Comparison of ENCODE assay signal across 9 mouse cellular contexts in genomic region chr7:27356248-27356647, GRCm38 (mm10). TPM values are rescaled to one million over a fixed set of nuclear protein-coding genes. Genes with fewer than 3 reads are reported as not detected.
DNase-seq lines count a peak whose midpoint lies in the region; ATAC-seq lines count a peak whose summit lies in the region.
"Had no signal": no experiment of that assay in that cellular context is flagged by ENCODE, and none has a peak within 500 bp of the region (broad histone marks: within the 10 kb centered on the region; RNA-seq: fewer than 3 reads in every experiment).

No protein-coding gene starts in this region.

- H3K4me3 ChIP-seq in megakaryocyte, embryonic 14.5 days (replicated peaks): peak overlapping the region; percentile 98
- peak overlapping the region; percentile 78 for H3K4me3 ChIP-seq in heart, embryonic 13.5 days
- peak overlapping the region; percentile 77 for H3K4me3 ChIP-seq in kidney, embryonic 16.5 days (ENCODE audit: low read length)

- peak overlapping the region; percentile 80 for H3K9ac ChIP-seq in heart, embryonic 13.5 days
- H3K9ac ChIP-seq in kidney, embryonic 16.5 days (replicated peaks; ENCODE audit: low read length): peak overlapping the region; percentile 67

- ATAC-seq in megakaryocyte, adult 5-6 weeks (ENCODE audit: poor library complexity, severe bottlenecking): no peak; the same call in 1 of the 2 replicates
- 0 out of 2 replicates have a peak, but pooled peaks have one; percentile 17 for ATAC-seq in heart, embryonic 13.5 days (ENCODE audit: extremely low read depth, insufficient number of reproducible peaks, low FRiP score, low TSS enrichment)
- ATAC-seq in kidney, embryonic 16.5 days (ENCODE audit: low FRiP score, low TSS enrichment): peak; percentile 58

- peaks cover 3% of the 10 kb centered on the region; the same call in 1 of the 2 replicates for H3K9me3 ChIP-seq in megakaryocyte, embryonic 14.5 days
- no peaks in the 10 kb centered on the region for H3K9me3 ChIP-seq in heart, embryonic 13.5 days
- no peaks in the 10 kb centered on the region for H3K9me3 ChIP-seq in kidney, embryonic 16.5 days (ENCODE audit: low read length)

- peak; percentile 62 to 68 for DNase-seq in cerebellum, postnatal 10 days
- peak; percentile 32 for DNase-seq in lung, postnatal 36 days
- DNase-seq in Muller cell, postnatal 12 days (ENCODE audit: inconsistent ontology term): no peak
- DNase-seq in adipocyte (ENCODE audit: low spot score): no peak

- H3K27me3 ChIP-seq in megakaryocyte, embryonic 14.5 days (replicated peaks): no peaks in the 10 kb centered on the region
- no peaks in the 10 kb centered on the region for H3K27me3 ChIP-seq in heart, embryonic 13.5 days (replicated peaks)
- H3K27me3 ChIP-seq in kidney, embryonic 16.5 days (ENCODE audit: insufficient read depth, low read length): no peaks in the 10 kb centered on the region

- WGBS in heart, embryonic 13.5 days: under 1% methylated on average over 16 of the region's 16 CpGs
- WGBS in kidney, embryonic 16.5 days: 1% methylated on average over 16 of the region's 16 CpGs

- peak overlapping the region; percentile 90 for H3K4me2 ChIP-seq in heart, embryonic 13.5 days
- peak overlapping the region; percentile 92 for H3K4me2 ChIP-seq in kidney, embryonic 16.5 days (replicated peaks; ENCODE audit: low read depth, low read length)

- H3K4me1 ChIP-seq in megakaryocyte, embryonic 14.5 days: peaks cover 55% of the 10 kb centered on the region
- H3K4me1 ChIP-seq in heart, embryonic 13.5 days: peaks cover 37% of the 10 kb centered on the region
- H3K4me1 ChIP-seq in kidney, embryonic 16.5 days (ENCODE audit: insufficient read depth, low read length): peaks cover 32% of the 10 kb centered on the region

- H3K36me3 ChIP-seq in megakaryocyte, embryonic 14.5 days (replicated peaks; ENCODE audit: low read length): peaks cover 28% of the 10 kb centered on the region
- peaks cover 23% of the 10 kb centered on the region for H3K36me3 ChIP-seq in heart, embryonic 13.5 days
- H3K36me3 ChIP-seq in kidney, embryonic 16.5 days (ENCODE audit: insufficient read depth, low read length): peaks cover 16% of the 10 kb centered on the region

- H3K27ac ChIP-seq in heart, embryonic 13.5 days (replicated peaks): peak overlapping the region; percentile 86
- peak overlapping the region; percentile 93 for H3K27ac ChIP-seq in kidney, embryonic 16.5 days (ENCODE audit: low read length)

RNA-seq across cellular contexts. Expression of gene Shkbp1, which starts 0.4 kb away (rescaled TPM):
- 214 and 344 TPM in 2 replicates for polyA plus RNA-seq in megakaryocyte, embryonic 14.5 days (2012; ENCODE audit: insufficient read depth, low replicate concordance)
- 42.6 and 43.6 TPM in 2 replicates for total RNA-seq in megakaryocyte, adult 5-6 weeks (2015)
- 30.9 and 34.0 TPM in 2 replicates for total RNA-seq in megakaryocyte, adult 5-6 weeks (2017)
- polyA plus RNA-seq in heart, embryonic 13.5 days (2015; fragmentation: Nextera tagmentation; extraction: Ambion mirVana): 28.8 and 32.2 TPM in 2 replicates
- polyA plus RNA-seq in kidney, embryonic 16.5 days (2015; fragmentation: Nextera tagmentation; extraction: Ambion mirVana): 51.4 and 56.9 TPM in 2 replicates

RNA-seq across cellular contexts. Expression of gene Gm20479, which starts 1.0 kb away (rescaled TPM):
- polyA plus RNA-seq in megakaryocyte, embryonic 14.5 days (2012; ENCODE audit: insufficient read depth, low replicate concordance): 1.4 and 7.6 TPM in 2 replicates
- total RNA-seq in megakaryocyte, adult 5-6 weeks (2015): not detected in 2 replicates
- total RNA-seq in megakaryocyte, adult 5-6 weeks (2017): not detected in 2 replicates
- 0.83 and 0.90 TPM in 2 replicates for polyA plus RNA-seq in heart, embryonic 13.5 days (2015; fragmentation: Nextera tagmentation; extraction: Ambion mirVana)
- 0.64 and 0.80 TPM in 2 replicates for polyA plus RNA-seq in kidney, embryonic 16.5 days (2015; fragmentation: Nextera tagmentation; extraction: Ambion mirVana)
- total RNA-seq: left cerebral cortex, postnatal 10 days had no signal

RNA-seq across cellular contexts. Expression of gene Ltbp4, which starts 18.8 kb away (rescaled TPM):
- 0.28 TPM in 1 of 2 replicates, not detected in the other for polyA plus RNA-seq in megakaryocyte, embryonic 14.5 days (2012; ENCODE audit: insufficient read depth, low replicate concordance)
- total RNA-seq in megakaryocyte, adult 5-6 weeks (2015): not detected in 2 replicates
- total RNA-seq in megakaryocyte, adult 5-6 weeks (2017): not detected in 2 replicates
- polyA plus RNA-seq in heart, embryonic 13.5 days (2015; fragmentation: Nextera tagmentation; extraction: Ambion mirVana): 51.3 and 53.3 TPM in 2 replicates
- 45.9 and 55.8 TPM in 2 replicates for polyA plus RNA-seq in kidney, embryonic 16.5 days (2015; fragmentation: Nextera tagmentation; extraction: Ambion mirVana)

Comparison
In these comparisons a context has a peak if more than half of its experiments do, and no peak if none do; other contexts are left out.
1. DNase-seq: peak in cerebellum, postnatal 10 days (2 of 2) and lung, postnatal 36 days (single experiment); none in Muller cell, postnatal 12 days (single experiment) and adipocyte (single experiment).
2. RNA of gene Ltbp4, which starts 18.8 kb away (polyA plus RNA-seq): 45.9 to 55.8 TPM in kidney, embryonic 16.5 days and 51.3 to 53.3 TPM in heart, embryonic 13.5 days; 0.28 TPM in megakaryocyte, embryonic 14.5 days; every median in the first group is over 10 times any median in the second.
3. Peak in every context shown above with its lines, with median percentiles within 50 percentile points of each other: H3K4me3 ChIP-seq.